Mouse (Mus musculus): ENCODE results near the gene Bag1.

Gene Bag1

GRCm38 (mm10) chr4:40948160-40948708, at the start of gene Bag1, which contains the start of gene Chmp5:
TSS of gene Bag1 (minus strand) at chr4:40948294.
TSS of gene Chmp5 (plus strand) at chr4:40948407.
- DNase-seq: peak; percentile 99

- no peak for DNase-seq
Observed at GRCm38 (mm10) chr4:40996302-40996701, 48.2 kb upstream of the Bag1 start.

GRCm38 (mm10) chr4:40989633-40990032, 41.5 kb upstream of the Bag1 start:
- DNase-seq: no peak

- no peak for DNase-seq
Observed at GRCm38 (mm10) chr4:40983686-40984085, 35.6 kb upstream of the Bag1 start.

- DNase-seq: no peak
Observed at GRCm38 (mm10) chr4:40982486-40982885, 34.4 kb upstream of the Bag1 start.

GRCm38 (mm10) chr4:40979430-40979829, 31.3 kb upstream of the Bag1 start:
- no peak for DNase-seq

GRCm38 (mm10) chr4:40976651-40977050, 28.6 kb upstream of the Bag1 start:
- no peak for DNase-seq

- no peak for DNase-seq
Observed at GRCm38 (mm10) chr4:40975678-40976077, 27.6 kb upstream of the Bag1 start.

- DNase-seq: no peak
Observed at GRCm38 (mm10) chr4:40974011-40974410, 25.9 kb upstream of the Bag1 start.

- peak; percentile 36 for DNase-seq
Observed at GRCm38 (mm10) chr4:40971744-40972143, 23.6 kb upstream of the Bag1 start.

GRCm38 (mm10) chr4:40970842-40971701, 23.0 kb upstream of the Bag1 start, which contains the start of gene Nfx1:
TSS of gene Nfx1 (plus strand) at chr4:40970906.
- peak; percentile 96 for DNase-seq

GRCm38 (mm10) chr4:40970592-40970841, 22.4 kb upstream of the Bag1 start:
- no peak for DNase-seq

- DNase-seq: peak; percentile 43
Observed at GRCm38 (mm10) chr4:40969781-40970591, 21.9 kb upstream of the Bag1 start.

GRCm38 (mm10) chr4:40969161-40969560, 21.1 kb upstream of the Bag1 start:
- no peak for DNase-seq

- no peak for DNase-seq
Observed at GRCm38 (mm10) chr4:40963536-40963935, 15.4 kb upstream of the Bag1 start.

- no peak for DNase-seq
Observed at GRCm38 (mm10) chr4:40955942-40956341, 7.8 kb upstream of the Bag1 start.

GRCm38 (mm10) chr4:40953521-40953920, 5.4 kb upstream of the Bag1 start:
- no peak for DNase-seq

GRCm38 (mm10) chr4:40947565-40948159, 432 bp downstream of the Bag1 start:
- DNase-seq: no peak

- no peak for DNase-seq
Observed at GRCm38 (mm10) chr4:40946516-40947121, 1.5 kb downstream of the Bag1 start.

- no peak for DNase-seq
Observed at GRCm38 (mm10) chr4:40943651-40944050, 4.4 kb downstream of the Bag1 start.

- DNase-seq: no peak
Observed at GRCm38 (mm10) chr4:40938793-40939192, 9.3 kb downstream of the Bag1 start.

GRCm38 (mm10) chr4:40936175-40936839, 11.8 kb downstream of the Bag1 start:
- DNase-seq: peak; percentile 37
